Mouse (Mus musculus) thymus, postnatal 0 days (tissue): ENCODE measurements around the gene 2210407C18Rik. TPM values are rescaled to one million over a fixed set of nuclear protein-coding genes. Genes with fewer than 3 reads are reported as not detected.

ENCODE experiments used
- DNase-seq: peaks from one replicate; pipeline ENCODE4 v3.0.0-alpha.2; 2015; ENCODE audit warnings: low spot score
- polyA plus RNA-seq: library from polyadenylated mRNA; unstranded; fragments of >200 nt; fragmentation: Nextera tagmentation; extraction: Ambion mirVana; gene quantifications from 2 replicates; pipeline ENCODE4 v1.2.1, GENCODE M21; 2015

Gene 2210407C18Rik
- polyA plus RNA-seq, 1 experiment from 2014 or later: 1.0 TPM

DNA sequence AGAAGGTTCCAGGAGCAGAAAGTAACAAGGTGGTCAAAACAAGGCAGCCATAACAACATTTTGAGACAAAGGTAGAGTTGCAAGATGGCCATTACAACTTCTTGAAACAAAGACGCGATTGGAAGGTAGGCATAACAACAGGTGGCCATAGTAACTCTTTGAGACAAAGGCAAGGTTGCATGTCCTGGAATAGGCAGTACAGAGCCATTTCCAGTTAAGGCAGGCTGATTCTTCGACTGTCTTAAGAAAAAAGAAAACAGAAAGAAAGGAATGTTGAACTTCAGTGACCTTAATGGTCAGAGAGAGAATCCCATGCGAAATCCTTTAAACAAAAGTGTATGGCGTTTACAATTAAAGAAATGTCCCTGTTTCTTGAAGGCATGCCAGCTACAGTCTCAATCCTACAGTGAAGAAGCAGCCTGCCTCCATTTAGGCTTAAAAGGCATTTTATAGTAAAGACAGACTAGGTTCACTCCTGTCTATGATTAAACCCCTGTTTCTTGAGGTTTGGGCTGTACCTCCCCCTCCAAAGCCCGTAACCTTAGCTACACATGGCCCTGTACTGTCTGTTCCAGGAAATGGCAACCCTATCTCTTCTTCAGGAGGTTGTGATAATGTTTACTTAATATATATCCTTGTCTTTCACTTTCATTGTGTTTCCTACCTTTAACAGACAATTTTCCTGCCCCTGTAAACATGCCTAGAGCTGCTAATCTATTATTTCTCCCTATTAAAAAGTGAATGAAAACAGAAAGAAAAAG, 12.9 kb downstream of the 2210407C18Rik start:
- no peak for DNase-seq

DNA sequence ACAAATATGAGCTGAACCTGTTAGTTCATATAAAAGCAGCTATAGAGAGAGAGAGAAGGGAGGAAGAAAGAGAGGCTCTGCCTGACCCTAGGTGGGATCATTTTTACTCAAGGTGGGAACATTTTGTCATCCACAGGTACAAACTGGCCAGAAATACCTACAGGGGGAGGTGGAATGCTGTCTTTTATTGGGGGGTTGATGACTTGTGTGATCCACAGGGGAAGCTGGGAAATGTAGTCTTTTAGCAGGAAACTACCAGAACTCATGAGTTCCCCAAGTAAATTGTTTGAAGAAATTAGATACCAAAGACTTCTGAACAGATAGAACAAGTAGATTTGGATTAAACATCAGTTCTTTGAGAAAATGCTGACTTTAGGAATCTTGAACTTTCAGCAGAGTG, 13.8 kb downstream of the 2210407C18Rik start:
- no peak for DNase-seq

DNA sequence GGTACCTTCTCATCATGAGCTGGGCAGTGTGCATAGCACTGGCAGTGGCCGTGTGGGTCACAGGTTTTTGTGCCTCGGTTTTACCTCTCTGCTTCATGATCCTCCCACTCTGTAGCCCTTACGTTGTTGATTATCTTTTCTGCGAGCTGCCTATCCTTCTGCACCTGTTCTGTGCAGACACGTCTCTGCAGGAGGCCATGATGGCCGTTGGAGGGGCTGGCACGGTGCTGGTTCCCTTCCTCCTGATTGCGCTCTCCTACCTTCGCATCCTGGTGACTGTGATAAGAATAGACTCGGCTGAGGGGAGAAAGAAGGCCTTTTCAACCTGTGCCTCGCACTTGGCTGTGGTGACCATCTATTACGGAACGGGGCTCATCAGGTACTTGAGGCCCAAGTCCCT, 18.0 kb downstream of the 2210407C18Rik start:
- DNase-seq: no peak

DNA sequence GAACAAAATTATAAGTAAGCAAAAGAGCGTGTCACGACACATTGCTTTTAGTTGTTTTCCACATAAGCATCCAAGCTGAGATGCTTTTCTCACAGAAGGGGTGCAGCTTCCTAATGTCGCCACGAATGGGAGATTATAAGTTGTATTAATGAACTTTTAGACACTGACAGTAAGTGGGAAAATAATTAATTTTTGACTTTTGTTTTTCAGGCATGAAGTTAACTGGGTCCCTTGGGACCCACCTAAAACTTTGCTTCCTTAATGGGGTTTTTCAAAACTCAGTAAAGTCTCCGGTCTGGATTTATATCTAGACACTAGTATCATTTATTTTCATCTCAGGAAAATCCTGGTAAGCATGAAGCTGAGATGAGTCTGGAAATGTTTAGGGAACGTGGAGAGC, 21.1 kb downstream of the 2210407C18Rik start, which contains the start of gene Olfr324:
Olfr324 (plus strand) TSS at position 301 of the 400 bp plus-strand sequence.
- DNase-seq: no peak

DNA sequence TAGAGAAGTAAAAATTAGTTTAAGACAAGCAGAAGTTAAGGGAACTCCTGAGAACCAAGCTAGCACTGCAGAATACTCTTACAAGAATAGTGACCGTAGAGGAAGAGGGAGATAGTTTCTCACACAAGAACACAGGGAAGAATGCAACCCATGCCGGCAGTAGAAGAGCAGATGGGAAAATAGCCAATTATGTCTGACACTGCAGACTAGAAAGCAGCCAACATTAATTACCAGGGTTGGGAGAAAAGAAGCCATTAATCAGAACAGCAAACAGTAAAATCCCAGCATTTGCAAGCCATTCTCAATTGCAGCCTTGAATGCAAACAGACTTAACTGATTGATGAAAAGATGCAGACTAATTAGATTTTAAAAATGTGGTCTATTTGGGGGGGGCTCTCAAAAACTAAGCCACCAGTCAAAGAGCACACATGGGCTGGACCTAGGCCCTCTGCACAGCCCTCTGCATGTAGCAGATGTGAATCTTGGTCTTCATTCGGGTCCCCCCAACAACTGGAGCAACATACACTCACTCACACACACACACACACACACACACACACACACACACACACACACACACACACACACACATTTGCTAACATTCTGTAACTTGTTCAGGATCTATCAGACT, 27.1 kb downstream of the 2210407C18Rik start:
- DNase-seq: no peak

DNA sequence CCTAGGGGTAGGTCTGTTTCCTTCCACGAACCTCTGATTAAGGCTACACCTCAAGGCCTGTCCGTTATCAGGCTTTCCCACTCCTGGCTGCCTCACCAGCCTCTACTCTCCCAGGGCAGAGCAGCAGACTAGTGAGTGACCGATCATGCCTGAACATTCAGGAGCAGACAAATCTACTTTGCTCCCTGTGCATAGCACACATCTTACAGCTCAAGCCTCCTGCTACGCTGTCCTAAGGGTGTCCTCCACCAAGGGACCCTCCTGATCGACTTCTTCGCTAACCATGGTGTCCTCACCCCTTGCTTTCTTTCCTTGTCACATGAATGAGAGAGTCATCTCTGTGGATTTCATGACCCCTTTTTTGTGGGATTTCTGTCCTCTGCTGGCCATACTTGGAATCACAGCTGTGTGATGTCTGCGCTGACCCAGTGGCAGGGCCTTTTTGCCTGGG, 28.0 kb downstream of the 2210407C18Rik start:
- DNase-seq: peak; percentile 12

DNA sequence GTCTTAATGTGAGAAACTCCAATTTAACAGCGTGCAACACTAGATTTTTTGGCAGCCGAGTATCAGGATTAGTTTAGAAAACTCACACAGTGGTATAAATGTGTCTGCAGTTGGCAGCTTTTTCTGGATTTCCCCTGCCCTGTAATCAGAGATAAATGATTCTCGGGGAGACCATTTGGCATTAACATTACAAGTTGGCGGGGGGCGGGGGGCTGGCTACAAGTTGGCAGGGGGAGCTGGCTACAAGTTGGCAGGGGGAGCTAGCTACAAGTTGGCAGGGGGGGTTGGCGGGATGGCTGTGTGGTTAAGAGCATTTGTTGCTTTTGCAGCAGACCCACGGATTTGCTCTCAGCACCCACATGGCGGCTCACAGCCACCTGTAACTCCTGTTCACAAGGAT, 37.2 kb downstream of the 2210407C18Rik start:
- DNase-seq: no peak

DNA sequence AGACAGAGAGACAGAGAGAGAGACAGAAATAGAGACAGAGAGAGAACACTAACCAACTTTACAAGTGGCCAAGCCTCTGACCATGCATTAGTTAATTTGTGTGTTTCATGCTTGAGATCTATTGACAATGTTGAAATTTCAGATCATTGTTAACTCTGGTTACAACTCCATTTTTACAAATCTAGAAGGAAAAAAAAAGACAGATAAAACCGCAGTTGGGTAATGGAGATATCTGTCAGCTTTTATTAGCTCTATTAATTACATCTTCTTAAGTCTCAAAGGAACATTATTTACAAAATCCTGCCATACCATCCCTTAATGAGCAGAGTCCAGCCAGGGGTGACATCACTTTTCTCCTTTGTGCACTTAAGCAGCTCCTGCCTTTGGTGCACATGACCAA, 38.4 kb downstream of the 2210407C18Rik start, which contains the start of gene Olfr325:
Olfr325 (plus strand) TSS at position 301 of the 400 bp plus-strand sequence.
- no peak for DNase-seq

DNA sequence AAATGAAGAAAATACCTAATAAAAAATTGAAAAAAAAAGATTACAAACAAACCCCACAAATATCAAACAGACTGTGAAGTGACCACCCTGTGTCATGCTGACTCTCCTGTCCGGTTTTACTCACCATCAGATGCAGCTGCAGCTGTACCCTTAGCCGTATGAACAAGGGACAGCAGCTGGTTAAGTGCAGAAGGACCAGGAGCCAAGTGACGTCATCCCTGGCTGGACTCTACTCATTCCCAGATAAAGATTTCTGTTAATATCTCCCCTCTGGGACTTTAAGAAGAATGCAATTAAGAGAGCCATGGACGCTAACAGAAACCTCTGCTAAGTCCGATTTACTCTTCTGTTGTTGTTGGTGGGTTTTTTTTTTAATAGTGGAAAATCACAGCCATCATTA, 45.5 kb downstream of the 2210407C18Rik start, which contains the start of gene Olfr224:
Olfr224 (minus strand) TSS at position 149 of the 400 bp plus-strand sequence.
- DNase-seq: no peak

Other genes starting within 250 kb of the 2210407C18Rik start
- gene Lypd8, start 237.0 kb downstream of the 2210407C18Rik start, polyA plus RNA-seq: 1.6 and 2.1 TPM in 2 replicates
- gene 1810065E05Rik, start 195.0 kb downstream of the 2210407C18Rik start, polyA plus RNA-seq: 0.40 and 0.64 TPM in 2 replicates
- 0.12 and 0.23 TPM in 2 replicates for gene Gm12253, start 183.5 kb downstream of the 2210407C18Rik start, polyA plus RNA-seq
- gene Lypd9, start 163.2 kb downstream of the 2210407C18Rik start, polyA plus RNA-seq: not detected in 2 replicates
- gene Olfr30, start 153.8 kb downstream of the 2210407C18Rik start, polyA plus RNA-seq: not detected in 2 replicates
- gene Olfr332, start 123.5 kb downstream of the 2210407C18Rik start, polyA plus RNA-seq: not detected in 2 replicates
- gene Olfr331, start 113.5 kb downstream of the 2210407C18Rik start, polyA plus RNA-seq: not detected in 2 replicates
- gene Olfr330, start 81.2 kb downstream of the 2210407C18Rik start, polyA plus RNA-seq: 0.13 TPM in 1 of 2 replicates, not detected in the other
- gene Olfr329-ps, start 69.7 kb downstream of the 2210407C18Rik start, polyA plus RNA-seq: 0.09 TPM in 1 of 2 replicates, not detected in the other
- 0.06 TPM in 1 of 2 replicates, not detected in the other for gene Olfr328, start 60.4 kb downstream of the 2210407C18Rik start, polyA plus RNA-seq
- not detected in 2 replicates for gene Olfr224, start 45.5 kb downstream of the 2210407C18Rik start, polyA plus RNA-seq
- not detected in 2 replicates for gene Olfr325, start 38.3 kb downstream of the 2210407C18Rik start, polyA plus RNA-seq
- gene Olfr324, start 21.0 kb downstream of the 2210407C18Rik start, polyA plus RNA-seq: not detected in 2 replicates
- not detected in 2 replicates for gene Olfr323, start 14.4 kb upstream of the 2210407C18Rik start, polyA plus RNA-seq
- gene Trim58, start 24.4 kb upstream of the 2210407C18Rik start, polyA plus RNA-seq: not detected in 2 replicates
- not detected in 2 replicates for gene Olfr322, start 42.7 kb upstream of the 2210407C18Rik start, polyA plus RNA-seq
- not detected in 2 replicates for gene Olfr320, start 65.0 kb upstream of the 2210407C18Rik start, polyA plus RNA-seq
- gene Olfr319, start 83.1 kb upstream of the 2210407C18Rik start, polyA plus RNA-seq: not detected in 2 replicates
- not detected in 2 replicates for gene Olfr318, start 107.9 kb upstream of the 2210407C18Rik start, polyA plus RNA-seq
- gene Olfr317, start 123.1 kb upstream of the 2210407C18Rik start, polyA plus RNA-seq: not detected in 2 replicates
- not detected in 2 replicates for gene Olfr316, start 136.7 kb upstream of the 2210407C18Rik start, polyA plus RNA-seq
- not detected in 2 replicates for gene Olfr315, start 157.1 kb upstream of the 2210407C18Rik start, polyA plus RNA-seq
- gene Olfr314, start 166.9 kb upstream of the 2210407C18Rik start, polyA plus RNA-seq: not detected in 2 replicates
- 1.5 and 2.2 TPM in 2 replicates for gene Fam183b, start 185.9 kb upstream of the 2210407C18Rik start, polyA plus RNA-seq
- 0.06 and 0.08 TPM in 2 replicates for gene Olfr313, start 198.9 kb upstream of the 2210407C18Rik start, polyA plus RNA-seq
- gene Olfr312, start 213.2 kb upstream of the 2210407C18Rik start, polyA plus RNA-seq: 0.03 TPM in 1 of 2 replicates, not detected in the other
- not detected in 2 replicates for gene Olfr311, start 223.2 kb upstream of the 2210407C18Rik start, polyA plus RNA-seq
- 19.2 and 20.6 TPM in 2 replicates for gene Gm12258, start 231.1 kb upstream of the 2210407C18Rik start, polyA plus RNA-seq